Mouse (Mus musculus) left cerebral cortex, adult 6 months (tissue): ENCODE results near the gene Gm21961. TPM values are rescaled to one million over a fixed set of nuclear protein-coding genes. Genes with fewer than 3 reads are reported as not detected.

Source experiments
- long read RNA-seq, 2 experiments: library from polyadenylated mRNA; unstranded; transcript quantifications; one replicate each; pipeline ENCODE4 v2.0.0; 2019 to 2020
- polyA plus RNA-seq: library from polyadenylated mRNA; unstranded; fragments of <200 nt; fragmentation: Nextera tagmentation; gene quantifications from 2 replicates; pipeline ENCODE4 v1.2.3, GENCODE M21; 2021

The Gm21961 gene
- polyA plus RNA-seq, result not detected in 2 replicates
- long read RNA-seq, experiment 1, result 0 reads
- long read RNA-seq, experiment 2, result 0 reads

DNA sequence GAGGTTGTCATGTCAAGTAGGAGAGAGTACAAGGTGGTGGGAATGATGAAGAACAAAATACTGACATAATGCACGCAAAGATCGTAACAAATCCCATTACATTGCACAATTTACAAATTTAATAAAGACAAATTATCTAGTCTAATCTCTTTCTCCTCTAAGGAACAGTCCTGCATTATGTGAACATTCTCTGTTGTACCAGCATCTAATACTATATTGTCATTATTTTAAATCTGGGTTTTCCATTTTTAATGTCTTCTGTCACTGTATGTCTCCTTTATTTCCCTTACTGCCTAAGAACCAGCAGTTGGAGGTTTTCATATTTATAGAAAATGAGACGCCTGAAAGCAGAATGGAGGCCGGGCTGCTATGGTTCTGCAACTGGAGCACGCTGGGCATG lies at the start of gene Gm21961:
Gene Gm21961 (minus strand): TSS at position 101 of the 400 bp plus-strand sequence.

Other genes starting within 250 kb of the Gm21961 start
- not detected in 2 replicates for gene Gm21798, start 197.2 kb downstream of the Gm21961 start, polyA plus RNA-seq